9 mouse cellular contexts compared by ENCODE assay signal in genomic region chr9:99062544-99062943, GRCm38 (mm10). TPM values are rescaled to one million over a fixed set of nuclear protein-coding genes. Genes with fewer than 3 reads are reported as not detected.
A peak's percentile ranks its signal among the peaks of the same experiment; 100 is the strongest.
DNase-seq lines count a peak whose midpoint lies in the region; ATAC-seq and TF ChIP-seq lines count a peak whose summit lies in the region.
"Had no signal": no experiment of that assay in that cellular context is flagged by ENCODE, and none has a peak within 500 bp of the region (broad histone marks: within the 10 kb centered on the region; RNA-seq: fewer than 3 reads in every experiment).

No protein-coding gene starts in this region.

- no peak overlapping the region for H3K4me2 ChIP-seq in heart, embryonic 16.5 days (ENCODE audit: low read depth, low read length)
- H3K4me2 ChIP-seq in liver, embryonic 15.5 days, result no peak overlapping the region

- 51% methylated on average over 7 of the region's 7 CpGs for WGBS in forebrain, embryonic 10.5 days
- 34% methylated on average over 7 of the region's 7 CpGs for WGBS in heart, embryonic 16.5 days
- WGBS in liver, embryonic 15.5 days (ENCODE audit: insufficient replicate concordance), result 36% methylated on average over 7 of the region's 7 CpGs
- 36% methylated on average over 7 of the region's 7 CpGs for WGBS in olfactory bulb, adult 2 months

- no peaks in the 10 kb centered on the region for H3K27me3 ChIP-seq in forebrain, embryonic 10.5 days (ENCODE audit: poor library complexity, severe bottlenecking)
- H3K27me3 ChIP-seq in heart, embryonic 16.5 days (ENCODE audit: control insufficient read depth, insufficient read depth, low read length), result no peaks in the 10 kb centered on the region
- no peaks in the 10 kb centered on the region for H3K27me3 ChIP-seq in liver, embryonic 15.5 days

- H3K9ac ChIP-seq in heart, embryonic 16.5 days (ENCODE audit: low read length), result no peak overlapping the region
- H3K9ac ChIP-seq in liver, embryonic 15.5 days, result no peak overlapping the region

- H3K4me3 ChIP-seq in forebrain, embryonic 10.5 days, result no peak overlapping the region
- no peak overlapping the region for H3K4me3 ChIP-seq in heart, embryonic 16.5 days (ENCODE audit: low read length)
- H3K4me3 ChIP-seq in liver, embryonic 15.5 days (replicated peaks), result no peak overlapping the region
- no peak overlapping the region for H3K4me3 ChIP-seq in olfactory bulb, adult 2 months (ENCODE audit: insufficient read depth, low read depth, low read length)
- H3K4me3 ChIP-seq: erythroblast, embryonic 14.5 days had no signal

- H3K9me3 ChIP-seq in forebrain, embryonic 10.5 days, result no peaks in the 10 kb centered on the region
- no peaks in the 10 kb centered on the region for H3K9me3 ChIP-seq in heart, embryonic 16.5 days (replicated peaks; ENCODE audit: control insufficient read depth, low read length)
- no peaks in the 10 kb centered on the region for H3K9me3 ChIP-seq in liver, embryonic 15.5 days (replicated peaks)

- ATAC-seq in heart, embryonic 16.5 days (replicated peaks; ENCODE audit: extremely low read depth, insufficient read depth, low FRiP score), result peak; percentile 72; the same call in 1 of the 2 replicates
- peak; percentile 51 for ATAC-seq in liver, embryonic 15.5 days (ENCODE audit: insufficient read depth)

- no peaks in the 10 kb centered on the region for H3K4me1 ChIP-seq in forebrain, embryonic 10.5 days
- no peaks in the 10 kb centered on the region for H3K4me1 ChIP-seq in heart, embryonic 16.5 days (ENCODE audit: control insufficient read depth, insufficient read depth, low read length)
- no peaks in the 10 kb centered on the region for H3K4me1 ChIP-seq in liver, embryonic 15.5 days (replicated peaks)
- H3K4me1 ChIP-seq in olfactory bulb, adult 2 months (ENCODE audit: control insufficient read depth, insufficient read depth, low read length), result no peaks in the 10 kb centered on the region

- DNase-seq in CD8-positive naive resting alpha-beta T cell, adult 2 months (ENCODE audit: low read depth in 2 of 2, low spot score in 2 of 2), result peak; percentile 42 to 58
- peak; percentile 40 for DNase-seq in c-Kit-negative CD71-positive TER-119-positive erythroid progenitor cells, embryonic 14.5 days (ENCODE audit: low read depth, low spot score)
- peak; percentile 80 for DNase-seq in forebrain, embryonic 10.5 days (ENCODE audit: extremely low spot score, low spot score)
- peak; percentile 82 for DNase-seq in kidney, postnatal 14 days
- DNase-seq in testis, postnatal 14 days (ENCODE audit: low spot score), result peak; percentile 45

- TF ChIP-seq CTCF in olfactory bulb, adult 2 months (IDR thresholded peaks at IDR 0.05; ENCODE audit: insufficient read depth, low read depth, low read length), result peak; percentile 88

- H3K27ac ChIP-seq in forebrain, embryonic 10.5 days, result no peak overlapping the region
- H3K27ac ChIP-seq in heart, embryonic 16.5 days (ENCODE audit: low read length), result no peak overlapping the region
- H3K27ac ChIP-seq in liver, embryonic 15.5 days (replicated peaks), result no peak overlapping the region
- no peak overlapping the region for H3K27ac ChIP-seq in olfactory bulb, adult 2 months (ENCODE audit: insufficient read depth, low read depth, low read length)

- no peak for TF ChIP-seq POLR2A in olfactory bulb, adult 2 months (IDR thresholded peaks at IDR 0.05; ENCODE audit: insufficient read depth, low read depth, low read length)

- H3K36me3 ChIP-seq in forebrain, embryonic 10.5 days (replicated peaks), result peaks cover 35% of the 10 kb centered on the region
- H3K36me3 ChIP-seq in heart, embryonic 16.5 days (ENCODE audit: control insufficient read depth, insufficient read depth), result no peaks in the 10 kb centered on the region
- peaks cover 64% of the 10 kb centered on the region for H3K36me3 ChIP-seq in liver, embryonic 15.5 days (replicated peaks)

RNA-seq across cellular contexts. Expression of gene Gm1123, which starts 27.0 kb away (rescaled TPM):
- not detected in 2 replicates for polyA plus RNA-seq in forebrain, embryonic 10.5 days (2016; fragmentation: Nextera tagmentation; extraction: Ambion mirVana)
- polyA plus RNA-seq in heart, embryonic 16.5 days (2015; fragmentation: Nextera tagmentation; extraction: Ambion mirVana), result 0.12 and 0.45 TPM in 2 replicates
- polyA plus RNA-seq in liver, embryonic 15.5 days (2015; fragmentation: Nextera tagmentation; extraction: Ambion mirVana), result 0.07 TPM in 1 of 2 replicates, not detected in the other
- polyA plus RNA-seq in olfactory bulb, adult 2 months (2012; ENCODE audit: insufficient read depth, insufficient read length, low replicate concordance, missing spikeins), result not detected in 2 replicates
- polyA plus RNA-seq: erythroblast, embryonic 14.5 days had no signal
